Mouse (Mus musculus) limb, embryonic 10.5 days (tissue): ENCODE measurements around the gene Gins1. TPM values are rescaled to one million over a fixed set of nuclear protein-coding genes. Genes with fewer than 3 reads are reported as not detected.

ENCODE experiments used
- DNase-seq: peaks from one replicate; pipeline ENCODE4 v3.0.0-alpha.2; 2017; ENCODE audit warnings: low spot score
- H3K27ac ChIP-seq: fragments of 300-500 bp; sonication (generic); 2 replicates; pipeline ENCODE4 v1.5.1; 2016; ENCODE audit warnings: mild to moderate bottlenecking
- H3K27me3 ChIP-seq: fragments of 300-500 bp; sonication (generic); 2 replicates; pipeline ENCODE4 v1.6.1; 2016; ENCODE audit warnings: low read depth, mild to moderate bottlenecking; ENCODE audit not compliant: poor library complexity, severe bottlenecking
- H3K36me3 ChIP-seq: fragments of 300-500 bp; sonication (generic); 2 replicates; pipeline ENCODE4 v1.6.1; 2016; ENCODE audit warnings: mild to moderate bottlenecking, moderate library complexity
- H3K4me1 ChIP-seq: fragments of 300-500 bp; sonication (generic); 2 replicates; pipeline ENCODE4 v1.6.1; 2016
- H3K4me3 ChIP-seq: fragments of 300-500 bp; sonication (generic); 2 replicates; pipeline ENCODE4 v1.5.1; 2016; ENCODE audit warnings: mild to moderate bottlenecking, moderate library complexity
- H3K9me3 ChIP-seq: fragments of 300-500 bp; sonication (generic); replicated peaks from 2 replicates; pipeline ENCODE4 v1.6.1; 2016; ENCODE audit warnings: mild to moderate bottlenecking
- WGBS: fragments of 180-500 bp; shearing (Covaris S2); methylation state at CpG from one replicate; pipeline ENCODE4 v1.1.7; 2016; 5-methylcytosine and 5-hydroxymethylcytosine counted together
- polyA plus RNA-seq: library from polyadenylated mRNA; unstranded; fragments of >200 nt; fragmentation: Nextera tagmentation; extraction: Ambion mirVana; gene quantifications from 2 replicates; pipeline ENCODE4 v1.2.1, GENCODE M21; 2016

Gins1 gene
- polyA plus RNA-seq, 1 experiment from 2014 or later = 77.9 TPM

DNA sequence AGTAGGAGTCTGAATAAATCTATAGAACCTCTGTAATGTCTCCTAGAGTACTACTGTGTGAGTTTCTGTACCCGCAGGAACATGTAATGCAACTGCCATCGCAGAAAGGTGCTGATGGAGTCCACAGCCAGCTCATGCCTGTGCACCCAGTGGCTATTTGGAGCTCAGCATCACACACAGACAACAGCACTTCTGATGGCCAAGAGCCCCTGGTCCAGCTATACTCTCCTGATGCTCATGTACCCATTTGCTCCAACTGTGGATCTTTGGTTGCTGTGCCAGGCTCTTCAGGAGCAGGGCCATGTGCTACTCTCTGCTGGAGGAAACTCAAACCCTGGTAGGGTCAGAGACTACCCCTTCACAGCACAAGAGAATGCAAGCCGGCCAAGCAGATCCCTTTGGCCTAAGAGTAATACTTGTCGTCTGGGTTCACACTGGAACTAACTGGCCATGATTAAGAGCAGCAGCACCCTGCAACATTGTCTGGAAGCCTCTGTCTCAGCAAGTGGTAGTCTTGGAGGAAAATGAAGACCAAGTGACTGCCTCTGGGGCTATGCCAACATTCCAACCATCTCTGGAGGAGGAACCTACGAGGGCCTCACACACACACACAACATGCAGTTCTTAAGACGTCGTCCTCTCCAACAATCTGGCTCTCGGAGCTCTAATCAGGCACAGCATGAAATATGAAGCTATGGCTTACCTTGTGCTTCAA lies 68.4 kb downstream of the Gins1 start:
- Histone ChIP-seq H3K27ac (no peak overlapping the region), H3K36me3 (peaks cover 97% of the 10 kb centered on the region), H3K4me1 (no peaks in the 10 kb centered on the region), H3K9me3 (no peaks in the 10 kb centered on the region), H3K27me3 (no peaks in the 10 kb centered on the region), H3K4me3 (no peak overlapping the region)
- 96% methylated on average over 8 of the region's 8 CpGs for WGBS
- DNase-seq = no peak

DNA sequence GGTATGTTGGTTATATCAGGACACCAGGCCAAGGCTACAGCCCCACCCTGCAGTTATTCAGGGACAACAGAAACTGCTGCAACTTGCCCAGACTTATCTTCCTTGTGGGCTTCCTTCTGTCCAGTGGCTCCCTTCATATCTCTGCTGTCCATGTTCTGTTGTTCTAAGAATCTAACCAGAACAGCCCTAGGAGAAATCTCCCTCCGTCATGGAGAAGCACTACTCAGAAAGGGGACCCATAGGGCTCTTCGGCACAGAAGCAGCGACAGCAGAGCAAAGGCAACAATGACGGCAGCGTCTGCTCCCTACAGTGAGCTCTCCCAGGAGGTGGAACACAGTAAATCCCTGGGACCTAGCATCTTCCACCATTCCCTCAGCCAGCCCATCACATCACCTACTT lies 71.7 kb downstream of the Gins1 start:
- Histone ChIP-seq H3K4me3 (no peak overlapping the region), H3K27me3 (no peaks in the 10 kb centered on the region), H3K36me3 (peaks cover 79% of the 10 kb centered on the region), H3K27ac (no peak overlapping the region), H3K4me1 (no peaks in the 10 kb centered on the region), H3K9me3 (no peaks in the 10 kb centered on the region)
- no peak for DNase-seq
- 91% methylated on average over 5 of the region's 5 CpGs for WGBS

DNA sequence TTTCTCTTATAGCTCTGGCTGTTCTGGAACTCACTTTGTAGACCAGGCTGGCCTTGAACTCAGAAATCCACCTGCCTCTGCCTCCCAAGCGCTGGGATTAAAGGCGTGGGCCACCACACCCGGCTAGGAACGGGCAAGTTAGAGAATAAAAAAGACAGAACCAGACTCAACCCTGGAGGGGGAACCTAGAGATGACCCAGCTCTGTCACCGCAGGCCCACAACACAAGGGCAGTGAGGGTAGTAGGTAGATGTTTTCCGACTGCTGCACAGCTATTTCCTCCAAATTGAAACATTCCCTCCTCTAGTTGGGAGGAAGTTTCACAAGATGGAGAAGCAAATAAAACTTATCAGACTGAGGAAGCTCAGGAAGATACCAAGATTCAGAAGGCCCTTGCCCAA lies 72.5 kb downstream of the Gins1 start:
- Histone ChIP-seq H3K36me3 (peaks cover 71% of the 10 kb centered on the region), H3K27ac (no peak overlapping the region), H3K27me3 (no peaks in the 10 kb centered on the region), H3K9me3 (no peaks in the 10 kb centered on the region), H3K4me1 (no peaks in the 10 kb centered on the region), H3K4me3 (no peak overlapping the region)
- 94% methylated on average over 6 of the region's 6 CpGs for WGBS
- DNase-seq = peak; percentile 22

DNA sequence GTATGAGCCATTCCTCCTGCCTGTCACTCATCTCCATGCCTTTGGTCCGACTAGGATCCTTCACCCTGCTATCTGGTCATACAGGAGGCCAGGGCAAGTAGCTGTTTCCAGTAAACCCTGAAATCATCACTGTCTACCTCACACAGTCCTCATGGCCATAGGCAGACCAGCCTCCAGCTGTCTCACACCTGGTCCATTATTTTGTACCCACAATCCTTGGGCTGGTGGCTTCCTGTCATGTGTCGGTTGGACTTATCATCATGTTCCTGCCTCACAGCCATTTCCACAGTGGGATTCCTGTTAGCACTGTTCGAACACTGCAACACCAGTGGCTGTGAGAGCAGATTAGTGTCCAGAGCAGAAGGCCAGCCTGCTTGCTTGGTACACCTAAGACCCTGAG lies 73.6 kb downstream of the Gins1 start:
- Histone ChIP-seq H3K36me3 (peaks cover 60% of the 10 kb centered on the region), H3K27ac (no peak overlapping the region), H3K4me3 (no peak overlapping the region), H3K27me3 (no peaks in the 10 kb centered on the region), H3K9me3 (no peaks in the 10 kb centered on the region), H3K4me1 (no peaks in the 10 kb centered on the region)
- peak; percentile 19 for DNase-seq
- WGBS = 89% methylated on average over 3 of the region's 3 CpGs

DNA sequence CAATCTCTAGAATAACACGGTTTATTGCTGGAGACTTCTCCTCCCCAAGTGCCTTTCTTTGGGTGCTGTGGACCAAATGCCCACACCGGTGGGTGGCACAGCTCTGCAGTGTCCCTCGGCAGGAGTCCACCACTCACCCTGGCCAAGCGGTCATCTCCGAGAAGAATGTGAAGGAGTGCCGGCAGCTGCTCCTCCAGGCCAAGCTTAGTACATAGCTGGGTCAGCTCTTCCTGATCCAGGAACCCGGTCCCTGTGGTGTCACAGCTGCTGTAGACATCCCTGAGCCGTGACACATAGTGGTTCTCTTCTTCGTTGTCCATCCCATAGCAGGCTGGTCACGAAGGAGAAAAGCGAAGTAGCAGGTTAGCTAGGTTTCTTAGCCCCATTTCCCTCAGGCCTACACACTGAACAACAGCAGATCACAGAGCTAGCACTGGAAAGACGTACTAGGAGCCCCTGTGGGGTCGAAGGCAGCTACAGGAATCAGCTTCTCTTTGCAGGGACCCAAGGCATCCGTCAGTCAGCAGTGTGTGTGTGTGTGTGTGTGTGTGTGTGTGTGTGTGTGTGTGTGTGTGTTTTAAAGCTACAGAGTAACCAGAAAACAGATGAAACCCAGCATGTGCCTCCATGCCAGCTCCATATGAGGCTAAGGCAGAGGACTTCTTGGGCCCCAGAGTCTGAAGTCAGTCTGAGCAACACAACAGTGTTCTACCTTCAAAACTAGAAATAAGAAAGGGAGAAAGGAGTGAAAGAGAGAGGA lies 74.8 kb downstream of the Gins1 start:
- Histone ChIP-seq H3K4me1 (no peaks in the 10 kb centered on the region), H3K9me3 (no peaks in the 10 kb centered on the region), H3K4me3 (no peak overlapping the region), H3K27ac (no peak overlapping the region), H3K27me3 (no peaks in the 10 kb centered on the region), H3K36me3 (peaks cover 49% of the 10 kb centered on the region)
- peak; percentile 23 for DNase-seq
- 91% methylated on average over 14 of the region's 14 CpGs for WGBS

Other genes with a start within 250 kb of the Gins1 start
- 3.4 and 3.6 TPM in 2 replicates for gene Acss1, start 236.9 kb upstream of the Gins1 start, polyA plus RNA-seq
- not detected in 2 replicates for gene Vsx1, start 216.0 kb upstream of the Gins1 start, polyA plus RNA-seq
- 35.1 and 35.7 TPM in 2 replicates for gene Entpd6, start 156.4 kb upstream of the Gins1 start, polyA plus RNA-seq
- gene Pygb, start 118.7 kb upstream of the Gins1 start, polyA plus RNA-seq = 48.7 and 61.1 TPM in 2 replicates
- 46.9 and 53.0 TPM in 2 replicates for gene Abhd12, start 659 bp upstream of the Gins1 start, polyA plus RNA-seq
- gene Ninl, start 134.0 kb downstream of the Gins1 start, polyA plus RNA-seq = 21.5 and 22.6 TPM in 2 replicates
- gene Nanp, start 134.0 kb downstream of the Gins1 start, polyA plus RNA-seq = 53.8 and 54.4 TPM in 2 replicates
- not detected in 2 replicates for gene Gm14151, start 186.9 kb downstream of the Gins1 start, polyA plus RNA-seq
- gene Gm14147, start 192.8 kb downstream of the Gins1 start, polyA plus RNA-seq = not detected in 2 replicates